Mouse (Mus musculus) thymus, postnatal 36 days (tissue): ENCODE results near the gene Unc13c.

ENCODE experiments used
- DNase-seq, 2 experiments: peaks; one replicate each; pipeline ENCODE4 v3.0.0; 2022; ENCODE audit warnings: mixed read lengths in 2 of 2

Gene Unc13c

GRCm38 (mm10) chr9:73968641-73969121 is at the start of gene Unc13c:
Unc13c (minus strand) TSS chr9:73968966.
- DNase-seq = no peak

- DNase-seq = no peak
Measured at GRCm38 (mm10) chr9:74007976-74008686, 39.4 kb upstream of the Unc13c start.

- no peak for DNase-seq
Measured at GRCm38 (mm10) chr9:74002388-74002990, 33.7 kb upstream of the Unc13c start.

- DNase-seq = no peak
Measured at GRCm38 (mm10) chr9:73988096-73988495, 19.3 kb upstream of the Unc13c start.

- DNase-seq = no peak
Measured at GRCm38 (mm10) chr9:73987236-73987635, 18.5 kb upstream of the Unc13c start.

GRCm38 (mm10) chr9:73982597-73983344 is 14.0 kb upstream of the Unc13c start:
- no peak for DNase-seq

- no peak for DNase-seq
Measured at GRCm38 (mm10) chr9:73972327-73972988, 3.7 kb upstream of the Unc13c start.

GRCm38 (mm10) chr9:73970717-73971116 is 2.0 kb upstream of the Unc13c start:
- no peak for DNase-seq

- no peak for DNase-seq
Measured at GRCm38 (mm10) chr9:73965322-73965915, 3.3 kb downstream of the Unc13c start.

- DNase-seq = no peak
Measured at GRCm38 (mm10) chr9:73962471-73962870, 6.3 kb downstream of the Unc13c start.

GRCm38 (mm10) chr9:73952331-73952730 is 16.4 kb downstream of the Unc13c start:
- no peak for DNase-seq

GRCm38 (mm10) chr9:73951586-73951985 is 17.2 kb downstream of the Unc13c start:
- DNase-seq = no peak

GRCm38 (mm10) chr9:73934844-73935243 is 33.9 kb downstream of the Unc13c start:
- DNase-seq = no peak

GRCm38 (mm10) chr9:73931988-73932387 is 36.8 kb downstream of the Unc13c start:
- DNase-seq = no peak

GRCm38 (mm10) chr9:73927276-73927675 is 41.5 kb downstream of the Unc13c start:
- DNase-seq = no peak

GRCm38 (mm10) chr9:73922449-73923115 is 46.2 kb downstream of the Unc13c start:
- no peak for DNase-seq

GRCm38 (mm10) chr9:73905959-73906358 is 62.8 kb downstream of the Unc13c start:
- DNase-seq = no peak

GRCm38 (mm10) chr9:73898516-73898915 is 70.2 kb downstream of the Unc13c start:
- no peak for DNase-seq

- DNase-seq = no peak
Measured at GRCm38 (mm10) chr9:73896210-73896609, 72.6 kb downstream of the Unc13c start.

- DNase-seq = no peak
Measured at GRCm38 (mm10) chr9:73883587-73883986, 85.2 kb downstream of the Unc13c start.

- DNase-seq = no peak
Measured at GRCm38 (mm10) chr9:73883143-73883542, 85.6 kb downstream of the Unc13c start.

- DNase-seq = no peak
Measured at GRCm38 (mm10) chr9:73882393-73882919, 86.3 kb downstream of the Unc13c start.
